Mouse (Mus musculus) embryonic facial prominence, embryonic 12.5 days (tissue): ENCODE data around the gene Usp10. TPM values are rescaled to one million over a fixed set of nuclear protein-coding genes. Genes with fewer than 3 reads are reported as not detected.

ENCODE experiments used
- ATAC-seq: fragments of 200-750 bp; cut with Nextera tagmentation; 2 replicates; pipeline ENCODE4 v1.8.0; 2017; ENCODE audit not compliant: insufficient number of reproducible peaks, insufficient read depth, low FRiP score, low TSS enrichment
- H3K27ac ChIP-seq: fragments of 300-500 bp; sonication (generic); 2 replicates; pipeline ENCODE4 v1.5.1; 2016; ENCODE audit warnings: mild to moderate bottlenecking
- H3K27me3 ChIP-seq: fragments of 300-500 bp; sonication (generic); 2 replicates; pipeline ENCODE4 v1.6.1; 2016; ENCODE audit warnings: mild to moderate bottlenecking, moderate library complexity
- H3K36me3 ChIP-seq: fragments of 300-500 bp; sonication (generic); 2 replicates; pipeline ENCODE4 v1.6.1; 2016; ENCODE audit warnings: mild to moderate bottlenecking
- H3K4me1 ChIP-seq: fragments of 300-500 bp; sonication (generic); 2 replicates; pipeline ENCODE4 v1.6.1; 2016
- H3K4me2 ChIP-seq: fragments of 300-500 bp; sonication (generic); replicated peaks from 2 replicates; pipeline ENCODE4 v1.6.1; 2016; ENCODE audit warnings: mild to moderate bottlenecking, moderate library complexity
- H3K4me3 ChIP-seq: fragments of 300-500 bp; sonication (generic); 2 replicates; pipeline ENCODE4 v1.5.1; 2016; ENCODE audit warnings: mild to moderate bottlenecking
- H3K9ac ChIP-seq: fragments of 300-500 bp; sonication (generic); 2 replicates; pipeline ENCODE4 v1.6.1; 2016; ENCODE audit warnings: mild to moderate bottlenecking, moderate library complexity
- H3K9me3 ChIP-seq: fragments of 300-500 bp; sonication (generic); 2 replicates; pipeline ENCODE4 v1.6.1; 2016; ENCODE audit warnings: mild to moderate bottlenecking, moderate library complexity
- whole genome bisulfite sequencing: fragments of 180-500 bp; shearing (Covaris S2); methylation state at CpG from one replicate; pipeline ENCODE4 v1.1.7; 2016; 5-methylcytosine and 5-hydroxymethylcytosine counted together
- polyA plus RNA-seq: library from polyadenylated mRNA; unstranded; fragments of >200 nt; fragmentation: Nextera tagmentation; extraction: Ambion mirVana; gene quantifications from 2 replicates; pipeline ENCODE4 v1.2.1, GENCODE M21; 2016

Usp10 gene
- polyA plus RNA-seq, 1 experiment from 2014 or later, result 154 TPM

DNA sequence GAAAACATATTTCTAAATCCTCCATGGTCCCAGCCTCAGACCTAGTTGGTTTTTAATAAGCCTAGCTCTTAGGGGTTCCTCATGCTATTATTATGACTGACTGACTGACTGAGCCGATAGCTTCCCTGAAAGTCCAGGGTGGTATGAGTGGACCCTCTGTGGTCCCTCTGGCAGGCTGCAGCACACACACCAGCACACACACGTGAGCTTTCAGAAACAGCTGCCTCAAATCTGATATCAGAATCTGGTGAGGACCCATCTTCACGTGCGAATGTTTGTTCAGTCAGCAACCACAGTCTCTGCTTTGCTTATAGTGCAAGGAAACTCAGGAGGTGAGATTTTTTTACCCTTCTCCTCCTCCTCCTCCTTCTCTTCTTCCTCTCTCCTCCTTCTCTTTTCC, 54.7 kb downstream of the Usp10 start:
- Histone ChIP-seq H3K36me3 (no peaks in the 10 kb centered on the region), H3K9me3 (no peaks in the 10 kb centered on the region; the same call in 1 of the 2 replicates), H3K27ac (no peak overlapping the region), H3K27me3 (no peaks in the 10 kb centered on the region), H3K9ac (no peak overlapping the region), H3K4me1 (peaks cover 4% of the 10 kb centered on the region; the same call in 1 of the 2 replicates), H3K4me3 (no peak overlapping the region), H3K4me2 (no peak overlapping the region)
- WGBS, result 77% methylated on average over 4 of the region's 4 CpGs
- no peak for ATAC-seq

DNA sequence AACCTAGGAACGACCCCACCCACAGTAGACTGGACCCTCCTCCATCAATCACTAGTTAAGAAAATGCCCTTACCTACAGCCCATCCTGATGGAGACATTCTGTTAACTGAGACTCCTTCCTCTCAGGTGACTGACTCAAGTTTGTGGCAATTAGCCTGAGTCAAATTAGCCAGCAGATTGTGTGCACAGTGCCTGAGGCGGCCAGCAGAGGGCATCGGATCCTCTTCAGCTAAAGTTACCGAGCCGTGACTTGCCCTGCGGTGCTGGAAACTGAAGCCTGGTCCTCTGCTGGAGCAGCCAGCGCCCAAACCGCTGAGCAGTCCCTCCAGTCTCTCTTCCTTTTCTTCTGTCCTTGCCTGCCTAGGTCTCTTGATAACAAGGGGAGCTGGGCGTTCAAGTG, 57.3 kb downstream of the Usp10 start:
- Histone ChIP-seq H3K9me3 (no peaks in the 10 kb centered on the region; the same call in 1 of the 2 replicates), H3K27ac (no peak overlapping the region), H3K4me2 (no peak overlapping the region), H3K27me3 (no peaks in the 10 kb centered on the region), H3K4me1 (no peaks in the 10 kb centered on the region), H3K36me3 (no peaks in the 10 kb centered on the region), H3K4me3 (no peak overlapping the region), H3K9ac (no peak overlapping the region)
- WGBS, result 79% methylated on average over 9 of the region's 9 CpGs
- no peak for ATAC-seq

DNA sequence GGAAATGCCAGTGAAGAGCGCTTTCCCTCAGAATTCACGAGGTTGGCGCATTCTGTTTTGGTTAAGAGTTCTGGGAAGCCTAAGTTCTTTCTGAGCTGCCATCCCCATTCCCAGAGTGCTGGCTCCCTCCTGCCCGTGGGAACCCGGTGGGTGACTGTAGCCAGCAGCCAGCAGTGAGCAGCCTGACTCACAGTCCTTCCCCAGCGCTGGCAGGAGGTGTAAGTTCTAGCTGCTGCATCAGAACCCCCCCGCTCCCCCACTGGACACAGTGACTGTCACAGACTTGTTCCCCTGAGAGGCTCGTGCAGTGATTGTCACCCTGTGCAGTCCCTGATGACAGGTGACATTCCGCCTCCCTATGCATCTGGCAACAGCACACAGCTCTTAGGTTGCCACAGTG, 60.0 kb downstream of the Usp10 start:
- no peak for ATAC-seq
- H3K27ac ChIP-seq, result no peak overlapping the region
- no peaks in the 10 kb centered on the region for H3K27me3 ChIP-seq
- no peaks in the 10 kb centered on the region; the same call in 1 of the 2 replicates for H3K9me3 ChIP-seq
- H3K36me3 ChIP-seq, result no peaks in the 10 kb centered on the region
- no peak overlapping the region for H3K9ac ChIP-seq
- 72% methylated on average over 9 of the region's 9 CpGs for WGBS
- H3K4me1 ChIP-seq, result no peaks in the 10 kb centered on the region
- no peak overlapping the region for H3K4me3 ChIP-seq
- no peak overlapping the region for H3K4me2 ChIP-seq

DNA sequence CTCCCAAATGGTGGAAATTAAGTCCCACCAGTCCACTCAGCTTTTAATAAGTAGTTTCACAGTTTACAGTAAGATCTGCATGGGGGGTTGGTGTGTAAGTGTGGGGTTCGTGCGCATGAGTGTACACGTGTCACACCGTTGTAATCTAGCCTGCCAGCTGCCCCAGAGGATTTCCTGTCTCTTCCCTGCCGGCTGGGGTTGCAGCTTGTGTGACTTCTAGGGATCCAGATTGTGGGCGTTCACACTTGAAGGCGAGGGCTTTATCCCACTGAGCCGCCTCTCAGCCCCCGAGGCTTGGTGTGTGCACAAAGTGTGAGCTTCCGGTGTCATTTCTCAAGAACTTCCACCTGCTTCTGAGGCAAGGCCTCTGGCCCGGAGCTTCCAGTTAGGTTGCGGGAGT, 62.4 kb downstream of the Usp10 start:
- H3K9ac ChIP-seq, result no peak overlapping the region
- H3K27ac ChIP-seq, result no peak overlapping the region
- H3K36me3 ChIP-seq, result no peaks in the 10 kb centered on the region
- H3K9me3 ChIP-seq, result no peaks in the 10 kb centered on the region; the same call in 1 of the 2 replicates
- ATAC-seq, result no peak
- no peak overlapping the region for H3K4me2 ChIP-seq
- 73% methylated on average over 12 of the region's 12 CpGs for WGBS
- H3K4me3 ChIP-seq, result no peak overlapping the region
- no peaks in the 10 kb centered on the region for H3K4me1 ChIP-seq
- no peaks in the 10 kb centered on the region for H3K27me3 ChIP-seq

DNA sequence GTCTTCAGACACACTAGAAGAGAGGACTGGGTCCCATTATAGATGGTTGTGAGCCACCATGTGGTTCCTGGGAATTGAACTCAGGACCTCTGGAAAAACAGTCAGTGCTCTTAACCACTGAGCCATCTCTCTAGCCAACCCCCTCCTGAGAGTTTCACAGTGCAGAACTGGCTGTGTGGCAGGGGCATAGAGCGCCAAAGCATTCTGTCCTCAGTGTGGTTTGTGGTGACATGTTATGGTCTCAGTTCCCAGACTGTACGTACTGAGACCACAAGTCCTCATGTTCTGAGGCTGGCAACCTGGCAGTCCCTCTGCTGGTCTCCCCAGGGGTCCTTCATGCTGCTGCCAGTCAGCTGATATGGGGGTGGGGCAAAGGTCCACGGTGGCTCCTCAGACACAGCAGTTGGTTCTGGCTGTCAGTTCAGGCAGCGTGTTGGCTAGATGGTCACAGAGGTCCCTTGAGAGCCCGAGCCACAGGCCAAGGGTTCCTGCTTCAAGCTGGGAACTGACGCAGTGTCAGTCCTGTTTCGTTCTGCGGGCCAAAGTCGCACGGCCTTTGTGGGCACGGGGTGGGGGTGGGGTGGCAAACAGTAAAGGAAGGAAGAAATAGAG, 68.7 kb downstream of the Usp10 start:
- Histone ChIP-seq H3K4me3 (no peak overlapping the region), H3K4me2 (no peak overlapping the region), H3K9ac (0 out of 2 replicates have a peak overlapping the region, but pooled peaks have one; percentile 27), H3K9me3 (no peaks in the 10 kb centered on the region), H3K4me1 (0 out of 2 replicates have a peak, but pooled peaks cover 3% of the 10 kb centered on the region), H3K27ac (no peak overlapping the region), H3K27me3 (no peaks in the 10 kb centered on the region), H3K36me3 (no peaks in the 10 kb centered on the region)
- no peak for ATAC-seq
- 55% methylated on average over 11 of the region's 11 CpGs for WGBS

DNA sequence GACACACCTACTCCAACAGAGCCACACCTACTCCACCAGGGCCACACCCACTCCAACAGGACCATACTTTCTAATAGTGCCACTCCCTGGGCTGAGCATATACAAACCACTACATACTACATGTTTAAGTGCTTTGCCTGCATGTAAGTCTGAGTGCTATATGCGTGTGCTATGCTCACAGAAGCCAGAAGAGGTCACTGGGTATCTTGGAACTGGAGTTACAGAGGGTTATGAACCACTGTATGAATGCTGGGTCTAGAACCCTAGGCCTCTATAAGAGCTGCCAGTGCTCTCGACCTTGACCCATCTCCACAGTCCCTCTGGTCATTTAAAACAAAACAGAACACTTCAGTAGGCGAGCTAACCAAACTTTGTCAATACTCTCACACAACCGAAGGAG, 71.1 kb downstream of the Usp10 start:
- 74% methylated on average over 4 of the region's 4 CpGs for WGBS
- H3K4me3 ChIP-seq, result no peak overlapping the region

DNA sequence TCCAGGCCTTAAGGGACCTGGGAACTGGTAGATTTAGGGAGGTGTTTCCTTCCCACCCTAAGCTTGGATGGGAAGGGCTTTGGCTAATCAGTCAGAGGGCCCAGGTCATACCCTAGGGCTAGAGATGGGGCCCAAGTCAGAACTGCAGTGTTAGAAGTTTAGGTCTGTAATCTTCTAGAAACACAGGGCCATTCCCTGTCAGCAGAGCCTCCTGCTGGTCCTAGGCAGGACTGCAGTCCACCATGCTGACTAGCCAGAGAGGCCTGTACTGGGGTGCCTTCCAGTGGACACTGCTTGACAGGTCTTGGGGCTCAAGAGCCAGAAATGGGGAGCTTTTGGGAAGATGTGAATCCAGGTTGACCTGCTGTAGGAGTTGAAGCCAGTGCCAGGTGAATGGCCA, 73.9 kb downstream of the Usp10 start:
- Histone ChIP-seq H3K27ac (no peak overlapping the region), H3K36me3 (no peaks in the 10 kb centered on the region), H3K4me1 (peaks cover 3% of the 10 kb centered on the region; the same call in 1 of the 2 replicates), H3K4me2 (no peak overlapping the region), H3K4me3 (no peak overlapping the region), H3K9me3 (no peaks in the 10 kb centered on the region), H3K9ac (no peak overlapping the region), H3K27me3 (no peaks in the 10 kb centered on the region)
- ATAC-seq, result no peak

More for the DNA sequence above, 71.1 kb downstream of the Usp10 start:
- Histone ChIP-seq H3K27ac (no peak overlapping the region), H3K36me3 (no peaks in the 10 kb centered on the region), H3K4me2 (no peak overlapping the region), H3K9ac (no peak overlapping the region), H3K4me1 (peaks cover 4% of the 10 kb centered on the region; the same call in 1 of the 2 replicates), H3K9me3 (no peaks in the 10 kb centered on the region), H3K27me3 (no peaks in the 10 kb centered on the region)
- no peak for ATAC-seq

DNA sequence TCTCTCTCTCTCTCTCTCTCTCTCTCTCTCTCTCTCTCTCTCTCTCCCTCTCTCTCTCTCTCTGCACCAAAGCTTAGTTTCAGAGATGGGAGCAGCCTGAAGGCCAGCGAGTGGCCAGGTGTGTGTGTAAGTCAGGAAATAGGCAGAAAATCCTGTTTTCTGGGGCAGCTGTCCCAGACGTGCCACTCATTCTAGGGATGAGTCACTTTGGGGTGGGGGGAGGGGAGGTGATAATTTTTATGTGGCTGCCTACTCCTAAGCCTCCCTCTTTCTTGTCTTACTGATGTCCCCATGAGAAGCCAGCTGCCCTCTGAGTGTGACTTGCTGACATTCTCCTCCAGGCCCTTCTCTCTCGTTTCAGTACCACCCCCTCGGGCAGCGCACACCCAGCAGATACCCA, 76.0 kb downstream of the Usp10 start:
- Histone ChIP-seq H3K4me3 (no peak overlapping the region), H3K27ac (no peak overlapping the region), H3K27me3 (peaks cover 7% of the 10 kb centered on the region; the same call in 1 of the 2 replicates), H3K4me2 (no peak overlapping the region), H3K9ac (no peak overlapping the region), H3K36me3 (no peaks in the 10 kb centered on the region), H3K4me1 (peaks cover 2% of the 10 kb centered on the region; the same call in 1 of the 2 replicates), H3K9me3 (no peaks in the 10 kb centered on the region)
- WGBS, result 63% methylated on average over 5 of the region's 5 CpGs
- no peak for ATAC-seq

DNA sequence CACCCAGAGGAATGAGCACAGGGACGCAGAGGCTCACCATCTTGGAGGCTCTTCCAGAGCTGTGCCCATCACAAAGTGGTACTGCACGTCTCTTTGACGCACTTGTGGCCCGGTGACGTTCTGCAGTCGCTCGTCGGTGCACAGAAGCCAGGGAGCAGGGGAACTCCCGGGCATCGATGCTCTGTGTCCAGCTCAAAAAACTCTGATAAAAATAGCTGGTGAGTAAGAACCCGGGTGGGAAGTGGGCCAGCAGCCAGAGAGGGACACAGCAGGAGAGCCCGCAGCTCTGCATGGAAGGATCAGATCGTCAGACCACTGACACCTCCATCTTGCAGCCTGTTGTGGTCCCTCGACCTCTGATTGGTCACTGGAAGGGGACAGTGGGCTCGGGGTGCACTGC, 77.9 kb downstream of the Usp10 start:
- no peak for ATAC-seq
- Histone ChIP-seq H3K27me3 (peaks cover 22% of the 10 kb centered on the region), H3K9ac (no peak overlapping the region), H3K4me2 (no peak overlapping the region), H3K4me1 (peaks cover 12% of the 10 kb centered on the region), H3K27ac (no peak overlapping the region), H3K4me3 (no peak overlapping the region), H3K9me3 (no peaks in the 10 kb centered on the region), H3K36me3 (no peaks in the 10 kb centered on the region)
- WGBS, result 77% methylated on average over 15 of the region's 15 CpGs

DNA sequence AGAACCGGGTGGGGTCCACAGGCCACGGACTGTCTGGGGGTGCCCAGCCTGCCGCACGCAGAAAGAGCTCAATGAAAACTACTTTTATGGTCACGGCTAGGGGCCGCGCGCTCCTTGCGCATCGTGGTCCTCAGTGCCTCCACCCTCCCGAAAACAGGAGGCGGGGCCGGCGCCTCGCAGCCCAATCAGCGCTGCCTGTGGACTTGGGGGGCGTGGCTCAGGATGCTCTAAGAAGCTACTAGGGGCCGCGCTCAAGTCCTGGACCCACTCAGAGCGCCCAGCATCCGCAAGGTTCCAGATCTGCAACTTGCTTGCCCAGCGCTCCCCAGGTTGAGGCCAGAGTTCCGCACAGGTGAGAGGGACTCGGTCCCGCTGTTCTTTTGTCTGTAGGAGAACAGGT, 82.1 kb downstream of the Usp10 start, which contains the start of gene Crispld2:
Crispld2 (plus strand) TSS at position 190 of the 400 bp plus-strand sequence.
- Histone ChIP-seq H3K4me2 (peak within 1 kb of the TSS; percentile 66), H3K27ac (no peak within 1 kb of the TSS), H3K36me3 (no peaks in the 10 kb centered on the region), H3K9me3 (no peaks in the 10 kb centered on the region), H3K27me3 (peaks cover 28% of the 10 kb centered on the region), H3K4me3 (peak within 1 kb of the TSS; percentile 33), H3K4me1 (peaks cover 34% of the 10 kb centered on the region), H3K9ac (peak within 1 kb of the TSS; percentile 8; the same call in 1 of the 2 replicates)
- ATAC-seq, result peak; percentile 79
- WGBS, result 1% methylated on average over 25 of the region's 25 CpGs

DNA sequence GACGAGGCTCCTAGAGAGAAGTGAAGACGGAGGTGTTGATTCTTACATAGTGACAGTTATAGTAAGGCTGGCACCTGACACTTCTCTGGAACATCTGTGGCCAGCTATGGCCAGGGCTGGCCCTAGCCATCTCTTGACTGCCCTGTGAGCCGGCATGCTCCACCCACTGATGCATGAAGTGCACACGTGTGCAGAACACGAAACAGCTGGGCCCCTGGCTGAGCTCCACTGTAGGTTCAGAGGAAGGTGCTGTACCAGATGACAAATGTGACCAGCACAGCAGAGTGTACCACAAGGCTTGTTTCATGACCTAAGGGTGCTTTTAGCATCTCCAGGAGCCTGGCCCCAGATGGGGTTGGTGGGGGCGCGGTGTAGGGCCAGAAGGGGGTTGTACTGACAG, 84.0 kb downstream of the Usp10 start:
- Histone ChIP-seq H3K4me3 (no peak overlapping the region), H3K4me2 (peak overlapping the region; percentile 24), H3K27ac (no peak overlapping the region; the same call in 1 of the 2 replicates), H3K4me1 (peaks cover 34% of the 10 kb centered on the region), H3K9me3 (no peaks in the 10 kb centered on the region), H3K9ac (no peak overlapping the region), H3K27me3 (peaks cover 28% of the 10 kb centered on the region), H3K36me3 (no peaks in the 10 kb centered on the region)
- WGBS, result 50% methylated on average over 7 of the region's 7 CpGs
- ATAC-seq, result peak; percentile 36; the same call in 1 of the 2 replicates

DNA sequence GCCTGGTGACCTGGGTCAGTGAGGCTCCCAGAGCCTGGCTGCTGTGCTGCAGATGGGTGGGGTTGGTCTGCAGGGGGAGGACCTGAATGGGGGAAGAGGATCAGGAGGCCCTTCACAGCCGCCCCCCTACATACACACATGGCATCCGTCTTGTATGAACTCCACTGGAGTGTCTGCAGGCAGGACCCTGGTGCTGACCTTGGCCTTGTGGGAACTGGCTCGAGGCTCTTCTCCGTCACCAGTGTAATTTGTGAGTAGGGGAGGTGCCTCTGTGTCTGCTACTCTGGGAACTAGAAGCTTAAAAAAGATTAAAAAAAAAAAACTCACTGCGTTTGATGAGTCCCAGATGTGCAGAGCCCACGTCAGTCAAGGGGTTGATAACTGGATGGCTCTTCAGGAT, 84.4 kb downstream of the Usp10 start:
- Histone ChIP-seq H3K4me1 (peaks cover 34% of the 10 kb centered on the region), H3K4me3 (no peak overlapping the region), H3K4me2 (peak overlapping the region; percentile 24), H3K9ac (no peak overlapping the region), H3K9me3 (no peaks in the 10 kb centered on the region), H3K36me3 (no peaks in the 10 kb centered on the region), H3K27ac (no peak overlapping the region; the same call in 1 of the 2 replicates), H3K27me3 (peaks cover 28% of the 10 kb centered on the region)
- ATAC-seq, result no peak
- WGBS, result 18% methylated on average over 6 of the region's 6 CpGs
